Mouse (Mus musculus): Measurements from ENCODE around the gene Kctd12.

The Kctd12 gene

DNA sequence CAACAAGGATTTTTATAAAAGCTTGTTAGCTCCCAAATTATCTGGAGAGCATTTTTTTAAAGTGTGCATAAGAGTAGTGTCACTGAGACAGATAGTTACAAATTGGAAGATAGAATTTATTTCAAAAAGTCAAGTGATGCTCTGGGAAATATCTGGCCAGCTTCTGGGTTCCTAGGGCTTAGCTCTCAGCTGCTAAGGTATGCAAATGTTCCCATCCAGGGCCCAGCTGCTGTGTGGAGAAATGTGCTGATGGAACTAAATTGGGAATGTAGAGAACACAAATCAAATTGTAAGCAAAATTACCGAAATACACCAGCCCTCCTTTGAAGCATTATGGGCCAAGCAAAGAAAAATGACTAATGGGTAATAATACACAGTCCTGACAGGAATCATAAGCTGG lies 16.6 kb downstream of the Kctd12 start:
- DNase-seq (ENCODE audit: extremely low spot score, low spot score): no peak

DNA sequence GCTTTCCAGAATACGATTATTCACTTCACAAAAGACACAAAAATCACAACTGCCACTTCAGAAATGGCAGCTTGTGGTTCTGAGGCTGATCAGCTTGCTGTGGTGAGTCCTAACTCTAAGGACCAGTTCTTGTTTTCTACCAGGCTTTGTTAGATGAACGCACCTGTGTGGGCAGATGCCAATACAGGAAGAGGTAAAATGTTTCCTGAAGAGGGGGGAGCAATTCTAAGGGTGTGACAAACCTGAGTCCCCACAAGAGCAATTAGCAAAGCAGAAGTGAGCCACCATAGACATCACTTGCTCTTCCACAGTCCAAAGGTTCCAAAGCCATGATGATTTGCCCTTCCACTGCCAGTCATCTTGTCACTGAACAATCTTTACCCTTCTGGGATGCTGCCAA lies 20.4 kb downstream of the Kctd12 start:
- no peak for DNase-seq (ENCODE audit: extremely low spot score, low spot score)

- DNase-seq (ENCODE audit: extremely low spot score, low spot score): no peak
These were observed 28.9 kb downstream of the Kctd12 start for GRCm38 (mm10) chr14:102953511-102953910.

DNA sequence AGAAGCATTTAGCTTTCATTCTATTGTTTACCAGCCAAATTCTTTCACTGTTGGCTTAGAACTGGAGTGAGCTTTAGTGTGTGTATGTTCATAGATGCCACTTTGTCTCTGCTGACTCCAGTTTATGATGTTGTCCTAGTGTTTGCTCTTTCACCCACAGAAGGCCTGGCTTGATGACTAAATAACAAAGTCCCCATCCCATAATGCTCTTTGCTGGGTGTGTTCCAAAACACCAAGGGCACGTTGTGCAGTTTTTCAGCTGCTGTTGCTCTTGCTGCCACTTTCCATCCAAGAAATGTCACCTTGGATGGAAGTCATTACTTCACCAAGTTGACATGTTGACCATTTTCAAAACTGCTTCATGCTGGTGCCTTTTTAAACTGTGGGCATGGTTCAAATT lies 30.5 kb downstream of the Kctd12 start:
- DNase-seq (ENCODE audit: extremely low spot score, low spot score): no peak

DNA sequence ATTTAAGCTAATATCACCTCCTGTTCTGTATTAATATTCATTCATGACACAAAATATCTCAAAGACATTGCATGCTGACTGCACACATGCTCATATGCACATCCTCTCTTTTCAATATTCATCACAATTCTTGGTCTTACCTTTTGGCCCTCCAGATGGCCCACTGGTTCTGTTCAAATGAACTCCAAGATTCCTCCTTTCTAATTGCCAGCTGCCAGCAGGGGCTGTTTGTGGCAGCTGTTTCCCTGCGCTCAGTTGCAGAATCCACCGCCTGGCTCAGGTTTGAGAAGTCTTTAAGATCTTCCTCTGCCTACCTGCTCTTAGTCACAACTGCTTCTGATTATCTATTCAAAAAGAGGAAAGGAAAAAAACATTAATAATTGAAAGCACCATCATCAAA lies 34.6 kb downstream of the Kctd12 start:
- no peak for DNase-seq (ENCODE audit: extremely low spot score, low spot score)

DNA sequence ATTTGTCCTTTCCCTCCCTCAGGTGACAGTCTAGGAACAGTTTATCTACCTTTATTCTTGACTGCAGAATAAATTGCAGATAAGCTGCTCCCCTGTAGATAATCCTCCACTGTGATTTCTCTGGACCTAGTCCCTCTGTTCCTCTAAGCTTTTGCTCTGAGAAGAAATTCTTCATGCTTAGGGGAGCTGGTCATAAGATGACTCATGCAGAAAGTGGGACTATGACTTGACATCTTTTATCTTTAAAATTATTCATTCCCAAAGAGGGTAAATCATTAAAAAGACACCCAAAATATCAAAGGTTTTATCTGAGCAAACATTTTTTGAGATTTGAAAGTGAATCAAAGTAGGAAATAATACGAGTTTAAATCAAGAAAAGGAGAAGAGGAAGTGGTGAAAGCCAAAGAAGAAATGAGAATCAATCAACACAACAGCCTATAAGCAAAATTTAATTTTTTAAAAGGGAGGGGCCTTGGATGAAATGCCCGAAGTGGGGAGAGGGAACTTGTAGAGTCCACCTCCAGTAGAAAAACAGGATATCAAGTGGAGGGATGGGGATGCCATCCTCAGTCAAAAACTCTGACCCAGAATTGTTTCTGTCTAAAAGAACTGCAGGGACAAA lies 40.1 kb downstream of the Kctd12 start:
- no peak for DNase-seq (ENCODE audit: extremely low spot score, low spot score)

GRCm38 (mm10) chr14:102934878-102935277 lies 47.6 kb downstream of the Kctd12 start:
- no peak for DNase-seq (ENCODE audit: extremely low spot score, low spot score)

DNA sequence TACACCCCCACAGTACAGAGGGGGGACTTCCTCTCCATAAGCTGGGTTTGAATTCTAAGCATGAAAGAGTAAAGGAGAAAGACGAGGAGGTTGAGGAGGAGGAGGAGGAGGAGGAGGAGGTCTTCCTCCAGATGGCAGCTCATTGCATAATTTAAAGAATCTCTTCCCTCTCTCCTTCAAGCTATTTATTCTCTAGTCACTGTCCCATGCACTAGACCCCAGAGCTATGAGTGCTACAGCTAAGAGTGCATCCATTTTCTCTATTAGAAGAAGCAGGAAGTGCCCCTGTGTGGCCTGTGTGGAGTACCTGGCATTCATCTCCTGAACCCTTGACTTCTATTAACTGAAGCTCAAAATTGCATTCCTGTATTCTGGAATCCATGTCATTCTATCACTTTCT lies 51.5 kb downstream of the Kctd12 start:
- DNase-seq (ENCODE audit: extremely low spot score, low spot score): no peak

- no peak for DNase-seq (ENCODE audit: extremely low spot score, low spot score)
These were observed 52.9 kb downstream of the Kctd12 start for GRCm38 (mm10) chr14:102929545-102929944.

DNA sequence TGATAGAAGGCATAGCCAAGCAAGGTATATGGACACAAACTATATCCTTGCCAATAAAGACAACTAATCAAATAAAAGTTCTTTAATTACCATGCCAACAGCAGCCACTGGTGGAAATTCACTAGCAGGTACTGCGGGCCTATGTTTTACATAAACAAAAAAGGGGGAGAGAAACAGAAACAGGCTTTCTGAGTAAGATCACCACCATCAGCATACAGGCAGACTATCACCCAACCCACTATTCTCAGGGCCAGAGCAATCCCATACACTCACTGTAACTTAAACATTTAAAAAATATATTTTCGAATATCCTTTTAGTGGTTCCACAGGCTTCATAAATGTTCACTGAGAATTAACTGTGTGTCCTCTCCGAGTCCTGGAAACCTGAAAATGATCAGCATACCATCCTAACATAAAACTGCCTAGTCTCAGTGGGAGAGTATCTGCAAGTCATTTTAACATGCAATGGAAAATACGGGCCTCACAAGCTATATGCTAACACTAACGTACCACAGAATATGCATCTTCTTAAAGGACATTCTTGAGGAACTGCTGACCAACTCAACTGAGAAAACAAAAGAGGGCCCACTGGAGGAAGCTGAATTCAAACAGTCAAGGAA lies 54.5 kb downstream of the Kctd12 start:
- no peak for DNase-seq (ENCODE audit: extremely low spot score, low spot score)
